Mouse (Mus musculus): Measurements from ENCODE around the gene Gm10972. TPM values are rescaled to one million over a fixed set of nuclear protein-coding genes. Genes with fewer than 3 reads are reported as not detected.
"Not testable (repeated sequence)": the region's sequence is repeated elsewhere in the genome, so short reads cannot be mapped to it uniquely, and the experiment has no call there.

Gene Gm10972
- polyA plus RNA-seq, 1 experiment from 2014 or later = not detected

DNA sequence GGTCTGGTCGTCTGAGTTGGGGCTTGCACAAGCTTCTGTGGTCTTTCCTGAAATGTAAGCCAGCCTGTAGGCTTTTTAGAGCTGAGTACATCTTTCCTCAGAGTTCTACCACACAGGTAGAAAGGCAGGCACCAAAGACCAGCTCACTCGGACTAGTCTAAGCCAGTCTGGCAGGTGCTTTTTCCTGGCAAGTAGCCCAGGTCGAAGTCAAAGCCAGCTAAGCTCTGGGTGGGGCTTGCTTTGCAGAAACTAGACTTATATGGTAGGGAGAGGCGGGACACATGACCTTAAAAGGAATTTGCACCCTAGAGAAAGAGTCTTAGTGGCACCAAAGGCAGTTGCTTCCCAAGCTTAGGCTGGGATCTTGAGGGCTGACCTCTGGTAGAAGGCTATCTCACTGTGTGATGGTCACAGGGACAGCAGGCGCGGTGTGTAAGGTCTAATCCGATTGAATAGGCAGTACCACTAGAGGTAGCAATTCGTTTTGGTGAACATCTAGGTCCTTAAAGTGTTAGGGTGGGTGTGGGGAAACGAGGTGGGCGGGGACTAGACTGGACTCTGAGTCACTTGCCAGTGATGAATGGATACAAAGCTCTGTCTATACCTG is 16.3 kb downstream of the Gm10972 start:
- H3K36me3 ChIP-seq; H3K9me3 ChIP-seq (replicated peaks); H3K27me3 ChIP-seq: not testable (repeated sequence)
- WGBS (ENCODE audit: insufficient replicate concordance) = 19% methylated on average over 8 of the region's 10 CpGs
- Histone ChIP-seq H3K9ac (peak overlapping the region; percentile 14; the same call in 1 of the 2 replicates), H3K4me3 (replicated peaks) (peak overlapping the region; percentile 41), H3K27ac (peak overlapping the region; percentile 74), H3K4me1 (replicated peaks) (peaks cover 30% of the 10 kb centered on the region), H3K4me2 (peak overlapping the region; percentile 57)
- ATAC-seq (ENCODE audit: low read depth) (peak; percentile 77), DNase-seq (peak; percentile 33)

DNA sequence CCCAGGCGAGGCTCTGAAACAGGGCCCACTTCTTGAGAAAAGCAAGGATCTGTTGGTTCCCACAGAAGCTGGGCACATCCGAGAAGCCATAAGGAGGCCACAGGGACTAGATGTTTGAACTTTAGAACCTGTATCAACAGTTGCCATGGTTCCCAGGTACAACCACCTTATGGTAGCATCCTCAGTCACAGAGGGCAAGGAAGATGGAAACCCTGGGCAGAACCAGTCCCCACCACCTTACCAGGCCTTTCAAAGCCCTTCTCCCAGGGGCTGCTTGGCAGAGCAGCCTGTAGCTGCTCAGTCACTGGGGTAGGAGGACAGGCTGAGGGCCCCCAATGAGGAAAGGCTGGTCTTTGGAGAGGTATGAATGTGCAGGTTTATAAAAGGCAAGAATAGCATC is 17.9 kb downstream of the Gm10972 start:
- peak overlapping the region; percentile 53; the same call in 1 of the 2 replicates for H3K27ac ChIP-seq
- 71% methylated on average over 2 of the region's 2 CpGs for WGBS (ENCODE audit: insufficient replicate concordance)
- ATAC-seq (ENCODE audit: low read depth); H3K36me3 ChIP-seq; DNase-seq; H3K4me3 ChIP-seq (replicated peaks); H3K9ac ChIP-seq; H3K9me3 ChIP-seq (replicated peaks); H3K27me3 ChIP-seq; H3K4me2 ChIP-seq: not testable (repeated sequence)
- H3K4me1 ChIP-seq (replicated peaks) = peaks cover 43% of the 10 kb centered on the region

DNA sequence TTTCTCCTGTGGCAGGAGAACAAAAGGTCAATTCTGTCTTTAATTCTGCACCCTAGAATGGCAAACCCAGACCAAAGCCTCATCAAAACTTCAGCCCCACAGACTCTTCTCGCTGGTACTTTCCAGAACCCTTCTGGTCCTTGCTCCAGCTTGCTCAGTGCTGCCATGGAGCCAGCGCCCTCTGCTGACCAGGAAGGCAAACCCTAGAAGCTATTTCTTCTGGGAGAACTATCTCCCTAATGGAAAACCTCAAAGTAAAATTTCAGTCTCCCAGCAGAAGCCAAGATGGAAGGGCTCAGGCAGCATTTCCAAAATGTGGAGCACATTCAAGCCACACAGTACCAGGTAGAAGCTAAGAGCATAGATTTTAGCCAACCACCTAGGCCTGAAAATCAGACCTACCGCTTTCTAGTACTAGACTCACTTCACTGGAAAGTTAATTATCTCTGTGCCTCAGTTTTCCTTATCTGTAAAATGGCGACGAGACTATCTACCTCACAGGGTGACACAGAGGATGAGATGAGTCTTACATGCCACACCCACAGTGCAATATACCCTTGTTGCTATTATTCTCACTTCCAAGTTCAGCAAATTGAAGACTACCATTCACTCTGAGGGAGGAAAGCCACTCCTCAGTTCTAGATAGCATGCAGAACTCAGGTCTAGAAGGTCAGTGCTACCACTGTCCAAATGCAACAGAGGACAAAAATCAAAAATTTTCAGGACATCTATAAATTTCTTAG is 22.3 kb downstream of the Gm10972 start:
- not testable (repeated sequence) for H3K36me3 ChIP-seq; H3K9me3 ChIP-seq (replicated peaks); H3K27me3 ChIP-seq
- H3K9ac ChIP-seq = peak overlapping the region; percentile 56; the same call in 1 of the 2 replicates
- peak overlapping the region; percentile 62 for H3K4me2 ChIP-seq
- peak overlapping the region; percentile 42 for H3K4me3 ChIP-seq (replicated peaks)
- peak overlapping the region; percentile 90 for H3K27ac ChIP-seq
- DNase-seq = peak; percentile 53
- ATAC-seq (ENCODE audit: low read depth) = peak; percentile 83
- peaks cover 36% of the 10 kb centered on the region for H3K4me1 ChIP-seq (replicated peaks)
- WGBS (ENCODE audit: insufficient replicate concordance) = 22% methylated on average over 4 of the region's 5 CpGs

DNA sequence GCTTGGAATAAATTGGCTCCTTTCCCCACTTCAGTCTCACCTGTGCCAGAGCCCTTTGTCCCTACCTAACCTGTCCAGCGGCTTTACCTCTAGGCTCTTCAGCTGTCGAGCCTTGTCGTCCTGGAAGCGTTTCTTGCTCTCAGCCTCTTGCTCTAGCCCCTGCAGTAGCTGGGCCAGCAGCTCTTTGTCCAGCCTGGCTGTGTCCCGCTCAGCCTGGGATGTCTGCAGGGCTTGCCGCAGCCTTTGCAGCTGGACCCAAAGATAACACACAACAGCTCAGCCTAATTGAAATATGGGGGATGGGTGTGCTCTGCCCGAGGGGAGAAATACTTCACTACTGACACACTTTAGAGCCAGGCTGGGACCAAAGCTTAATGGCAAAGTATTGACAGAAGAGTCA is 23.0 kb downstream of the Gm10972 start:
- Histone ChIP-seq H3K4me3 (replicated peaks) (peak overlapping the region; percentile 42), H3K4me1 (replicated peaks) (peaks cover 31% of the 10 kb centered on the region), H3K4me2 (peak overlapping the region; percentile 62), H3K9ac (peak overlapping the region; percentile 56; the same call in 1 of the 2 replicates), H3K27ac (peak overlapping the region; percentile 90)
- ATAC-seq (ENCODE audit: low read depth) = peak; percentile 92
- H3K9me3 ChIP-seq (replicated peaks); H3K36me3 ChIP-seq; H3K27me3 ChIP-seq: not testable (repeated sequence)
- peak; percentile 66 for DNase-seq
- WGBS (ENCODE audit: insufficient replicate concordance) = 6% methylated on average over 7 of the region's 7 CpGs

DNA sequence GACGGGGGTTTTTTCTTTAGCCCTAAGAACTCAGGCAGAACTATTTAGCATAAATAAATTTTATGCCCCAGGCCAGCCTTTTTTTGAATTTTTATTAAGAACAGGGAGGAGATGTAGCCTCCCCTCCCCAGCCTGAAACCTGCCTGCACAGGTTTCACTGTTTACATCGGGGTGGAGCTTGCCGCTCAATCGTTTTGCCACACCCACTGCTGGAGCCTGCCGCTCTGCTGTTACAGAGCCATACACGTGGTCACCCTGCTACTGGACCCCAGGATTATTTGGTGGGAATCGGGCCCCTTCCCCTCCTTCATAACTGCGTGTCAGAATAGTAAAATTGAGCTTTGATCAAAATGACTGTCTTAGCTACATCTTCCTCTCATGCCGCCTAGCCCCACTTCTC is 32.2 kb downstream of the Gm10972 start:
- not testable (repeated sequence) for H3K9ac ChIP-seq; H3K4me3 ChIP-seq (replicated peaks); H3K36me3 ChIP-seq; ATAC-seq (ENCODE audit: low read depth); H3K4me2 ChIP-seq; H3K27me3 ChIP-seq; H3K9me3 ChIP-seq (replicated peaks)
- DNase-seq = peak; percentile 25
- peak overlapping the region; percentile 27; the same call in 1 of the 2 replicates for H3K27ac ChIP-seq
- WGBS (ENCODE audit: insufficient replicate concordance) = 64% methylated on average over 9 of the region's 9 CpGs
- peaks cover 25% of the 10 kb centered on the region for H3K4me1 ChIP-seq (replicated peaks)

DNA sequence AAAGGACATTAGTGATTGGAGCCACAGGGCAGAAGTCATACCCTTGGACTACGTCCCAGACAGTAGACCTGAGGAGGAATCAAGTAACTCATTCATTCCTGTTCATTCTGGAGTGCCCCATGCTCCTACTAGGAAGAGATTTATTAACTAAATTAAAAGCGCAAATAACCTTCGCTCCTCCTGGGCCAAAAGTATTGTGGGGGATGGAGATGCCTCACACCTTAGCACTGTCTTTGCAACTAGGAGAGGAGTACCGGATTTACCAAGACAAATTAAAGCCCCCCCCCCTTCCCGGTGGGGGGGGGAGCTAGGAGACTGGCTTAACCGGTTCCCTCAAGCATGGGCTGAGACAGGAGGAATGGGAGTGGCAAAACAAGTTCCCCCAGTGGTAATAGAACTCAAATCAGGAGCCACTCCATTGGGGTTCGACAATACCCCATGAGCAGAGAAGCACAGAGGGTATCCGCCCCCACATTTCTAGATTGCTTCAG is 36.5 kb downstream of the Gm10972 start:
- Histone ChIP-seq H3K36me3 (no peaks in the 10 kb centered on the region), H3K9ac (no peak overlapping the region), H3K27me3 (0 out of 2 replicates have a peak, but pooled peaks cover 5% of the 10 kb centered on the region), H3K4me3 (replicated peaks) (no peak overlapping the region), H3K4me1 (replicated peaks) (peaks cover 40% of the 10 kb centered on the region), H3K4me2 (no peak overlapping the region), H3K9me3 (replicated peaks) (no peaks in the 10 kb centered on the region), H3K27ac (peak overlapping the region; percentile 21; the same call in 1 of the 2 replicates)
- ATAC-seq (ENCODE audit: low read depth) (0 out of 2 replicates have a peak, but pooled peaks have one; percentile 11), DNase-seq (no peak)
- 69% methylated on average over 8 of the region's 8 CpGs for WGBS (ENCODE audit: insufficient replicate concordance)

DNA sequence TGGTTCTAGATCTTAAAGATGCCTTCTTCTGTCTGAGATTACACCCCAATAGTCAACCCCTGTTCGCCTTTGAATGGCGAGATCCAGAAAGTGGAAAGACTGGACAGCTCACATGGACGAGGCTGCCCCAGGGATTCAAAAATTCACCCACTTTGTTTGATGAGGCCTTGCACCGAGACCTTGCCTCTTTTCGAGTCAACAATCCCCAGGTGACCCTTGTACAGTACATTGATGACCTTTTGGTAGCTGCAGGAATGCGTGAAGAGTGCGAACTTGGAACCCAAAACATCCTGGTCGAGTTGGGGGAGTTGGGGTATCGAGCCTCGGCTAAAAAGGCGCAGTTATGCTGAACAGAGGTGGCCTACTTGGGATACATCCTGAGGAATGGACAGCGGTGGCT is 37.1 kb downstream of the Gm10972 start:
- Histone ChIP-seq H3K27ac (peak overlapping the region; percentile 21), H3K4me1 (replicated peaks) (peaks cover 40% of the 10 kb centered on the region)
- not testable (repeated sequence) for H3K9me3 ChIP-seq (replicated peaks); H3K4me2 ChIP-seq; H3K4me3 ChIP-seq (replicated peaks); H3K27me3 ChIP-seq; DNase-seq; H3K36me3 ChIP-seq; H3K9ac ChIP-seq
- ATAC-seq (ENCODE audit: low read depth) = 0 out of 2 replicates have a peak, but pooled peaks have one; percentile 21
- WGBS (ENCODE audit: insufficient replicate concordance) = 76% methylated on average over 12 of the region's 12 CpGs

DNA sequence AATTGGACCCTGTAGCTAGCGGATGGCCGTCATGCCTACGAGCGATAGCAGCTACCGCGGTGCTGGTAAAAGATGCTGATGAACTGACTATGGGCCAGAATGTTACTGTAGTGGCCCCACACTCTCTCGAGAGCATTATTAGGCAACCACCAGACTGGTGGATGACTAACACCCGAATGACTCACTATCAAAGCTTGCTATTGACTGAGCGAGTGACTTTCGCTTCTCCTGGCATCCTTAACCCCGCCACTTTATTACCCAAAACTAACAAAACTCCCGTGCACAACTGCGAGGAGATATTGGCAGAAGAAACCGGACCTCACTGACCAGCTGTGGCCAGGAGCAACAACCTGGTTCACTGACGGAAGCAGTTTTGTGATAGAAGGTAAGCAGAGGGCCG is 37.9 kb downstream of the Gm10972 start:
- Histone ChIP-seq H3K27me3 (0 out of 2 replicates have a peak, but pooled peaks cover 5% of the 10 kb centered on the region), H3K4me3 (replicated peaks) (no peak overlapping the region), H3K27ac (peak overlapping the region; percentile 18; the same call in 1 of the 2 replicates), H3K9ac (no peak overlapping the region), H3K4me2 (no peak overlapping the region), H3K4me1 (replicated peaks) (peaks cover 43% of the 10 kb centered on the region), H3K36me3 (no peaks in the 10 kb centered on the region), H3K9me3 (replicated peaks) (no peaks in the 10 kb centered on the region)
- DNase-seq (no peak), ATAC-seq (ENCODE audit: low read depth) (no peak)
- WGBS (ENCODE audit: insufficient replicate concordance) = 79% methylated on average over 16 of the region's 16 CpGs

DNA sequence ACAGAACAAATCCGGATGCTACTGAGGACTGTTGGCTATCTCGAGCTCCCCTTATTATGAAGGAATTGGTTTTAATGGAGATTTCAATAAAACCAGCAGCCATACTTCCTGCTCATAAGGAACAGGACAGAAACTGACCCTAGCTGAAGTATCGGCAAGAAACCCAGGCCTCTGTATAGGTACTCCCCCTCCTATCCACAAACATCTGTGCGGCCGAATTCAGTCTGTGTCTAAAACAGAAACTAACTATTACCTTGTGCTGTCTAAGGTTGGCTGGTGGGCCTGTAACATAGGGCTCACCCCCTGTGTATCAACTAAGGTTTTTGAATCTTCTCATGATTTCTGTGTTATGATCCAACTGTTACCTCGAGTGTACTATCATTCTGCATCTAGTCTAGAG is 40.7 kb downstream of the Gm10972 start:
- Histone ChIP-seq H3K4me2 (no peak overlapping the region), H3K9ac (no peak overlapping the region), H3K36me3 (no peaks in the 10 kb centered on the region), H3K9me3 (replicated peaks) (no peaks in the 10 kb centered on the region), H3K27ac (peak overlapping the region; percentile 29; the same call in 1 of the 2 replicates), H3K27me3 (0 out of 2 replicates have a peak, but pooled peaks cover 5% of the 10 kb centered on the region), H3K4me1 (replicated peaks) (peaks cover 68% of the 10 kb centered on the region), H3K4me3 (replicated peaks) (no peak overlapping the region)
- DNase-seq (no peak), ATAC-seq (ENCODE audit: low read depth) (no peak)
- WGBS (ENCODE audit: insufficient replicate concordance) = 79% methylated on average over 6 of the region's 6 CpGs

DNA sequence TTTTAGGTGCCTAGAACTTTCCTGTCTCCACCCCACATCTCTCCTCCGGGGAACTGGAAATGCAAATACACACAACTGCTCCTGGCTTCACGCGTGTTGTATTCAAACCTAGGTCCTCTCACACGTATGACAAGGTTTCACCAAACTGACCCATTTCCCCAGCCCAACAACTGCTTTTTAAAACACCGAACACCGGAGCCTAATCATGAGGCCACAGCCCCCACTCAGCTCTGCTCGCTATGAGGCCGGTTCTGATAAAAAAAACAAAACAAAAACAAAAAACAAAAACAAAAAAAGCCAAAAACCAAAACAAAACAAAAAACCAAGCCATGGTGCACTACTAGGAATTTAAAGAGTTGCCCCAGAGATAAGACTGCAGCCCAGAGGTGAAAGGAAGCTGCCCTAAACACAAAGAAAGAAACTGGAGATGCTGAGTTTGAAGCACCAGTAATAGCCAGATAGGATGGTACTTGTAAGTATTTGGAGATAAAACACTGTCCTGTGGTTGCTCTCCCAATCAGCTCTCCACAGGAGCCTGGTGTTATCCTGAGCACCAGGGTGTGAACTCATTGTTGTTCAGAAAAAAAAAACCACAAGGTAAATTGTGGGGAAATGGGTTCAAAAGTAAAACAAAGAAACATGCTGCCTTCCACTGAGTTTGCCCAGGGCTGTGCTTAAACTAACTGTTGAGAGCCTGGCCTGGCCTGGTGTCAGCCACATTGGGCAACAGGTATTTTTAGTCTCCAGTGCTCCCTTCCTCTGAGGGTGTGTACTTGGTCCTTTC is 43.3 kb downstream of the Gm10972 start:
- peak overlapping the region; percentile 50 for H3K4me2 ChIP-seq
- not testable (repeated sequence) for H3K4me3 ChIP-seq (replicated peaks); H3K9me3 ChIP-seq (replicated peaks); H3K27me3 ChIP-seq; H3K36me3 ChIP-seq
- 28% methylated on average over 8 of the region's 8 CpGs for WGBS (ENCODE audit: insufficient replicate concordance)
- H3K27ac ChIP-seq = peak overlapping the region; percentile 88
- peaks cover 65% of the 10 kb centered on the region for H3K4me1 ChIP-seq (replicated peaks)
- ATAC-seq (ENCODE audit: low read depth) = peak; percentile 94
- H3K9ac ChIP-seq = peak overlapping the region; percentile 43
- peak; percentile 43 for DNase-seq

DNA sequence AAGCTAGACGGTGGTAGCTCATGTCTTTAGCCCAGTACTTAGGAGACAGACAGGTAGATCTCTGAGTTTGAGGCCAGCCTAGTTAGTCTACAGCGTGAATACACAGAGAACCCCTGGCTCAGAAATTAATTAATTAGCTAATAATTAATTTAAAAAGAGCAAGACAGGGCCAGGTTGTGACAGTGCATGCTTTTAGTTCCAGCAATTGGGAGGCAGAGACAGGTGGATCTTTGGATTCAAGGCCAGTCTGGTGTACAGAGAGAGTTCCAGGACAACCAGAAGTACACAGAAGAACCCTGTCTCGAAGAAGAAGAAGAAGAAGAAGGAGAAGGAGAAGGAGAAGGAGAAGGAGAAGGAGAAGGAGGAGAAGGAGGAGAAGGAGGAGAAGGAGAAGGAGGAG is 45.8 kb downstream of the Gm10972 start:
- not testable (repeated sequence) for H3K27ac ChIP-seq; DNase-seq; H3K4me3 ChIP-seq (replicated peaks); H3K36me3 ChIP-seq; H3K27me3 ChIP-seq; H3K9me3 ChIP-seq (replicated peaks); ATAC-seq (ENCODE audit: low read depth); H3K4me2 ChIP-seq; H3K9ac ChIP-seq
- 88% methylated on average over 3 of the region's 3 CpGs for WGBS (ENCODE audit: insufficient replicate concordance)
- peaks cover 64% of the 10 kb centered on the region for H3K4me1 ChIP-seq (replicated peaks)

Measured in liver, embryonic 13.5 days (tissue).